Mouse (Mus musculus) adrenal gland (tissue): Measurements from ENCODE around the gene Prom2.

Experiments used
- intact Hi-C: fragments of 180-260 bp; cut with DNase I; formaldehyde crosslinking; loops from one replicate; pipeline ENCODE4 v1.15.1; 2025
- long read RNA-seq, 2 experiments: library from polyadenylated mRNA; unstranded; transcript quantifications; one replicate each; pipeline ENCODE4 v2.0.0; 2020; ENCODE audit warnings: borderline replicate concordance in 1 of 2; ENCODE audit not compliant: insufficient replicate concordance in 1 of 2

Prom2 gene
- long read RNA-seq, experiment 1: 0 reads
- long read RNA-seq, experiment 2: 0 reads

GRCm38 (mm10) chr2:127541185-127541584, at the start of gene Prom2:
Prom2 (minus strand) TSS chr2:127541467.
- intact Hi-C loops: no loop called here

DNA sequence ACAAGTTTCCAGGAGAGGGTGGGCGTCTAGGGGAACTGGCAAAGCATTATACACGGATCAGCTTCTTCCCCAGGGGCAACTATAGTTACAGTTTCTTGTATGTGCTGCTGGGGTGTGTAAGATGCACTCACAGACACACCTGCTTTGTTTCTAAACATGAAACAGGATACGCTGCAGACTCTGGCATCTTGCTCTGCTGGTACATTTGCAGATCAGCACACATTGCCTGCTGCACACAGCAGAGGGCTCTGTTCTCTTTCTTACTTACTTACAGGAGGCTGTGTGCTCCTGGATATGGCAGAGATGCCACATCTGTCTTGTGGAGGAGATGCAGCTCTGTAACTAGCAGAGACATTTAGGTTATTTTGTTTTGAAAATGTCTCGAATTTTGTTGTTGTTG, 49.6 kb upstream of the Prom2 start:
- intact Hi-C loops: no loop called here

DNA sequence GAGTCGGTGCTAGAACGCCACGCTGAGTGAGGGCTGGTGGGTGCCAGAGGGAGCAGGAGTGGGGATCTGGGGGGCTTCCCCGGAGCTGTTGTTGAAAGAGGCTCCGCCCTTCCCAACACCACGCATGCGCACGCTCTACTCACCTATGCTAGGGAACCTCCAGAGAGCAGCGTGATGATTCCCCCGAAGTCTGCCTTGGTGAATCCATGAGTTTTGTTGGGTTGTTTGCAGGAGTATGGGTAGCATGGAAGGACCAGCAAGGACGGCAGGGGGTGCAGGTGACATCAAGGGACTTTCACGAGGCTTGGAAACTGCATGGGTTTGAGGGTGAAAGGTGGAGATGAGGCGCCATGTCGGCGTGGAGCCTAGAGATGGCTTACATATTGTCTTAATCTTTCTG, 48.9 kb upstream of the Prom2 start:
- intact Hi-C loops: no loop called here

DNA sequence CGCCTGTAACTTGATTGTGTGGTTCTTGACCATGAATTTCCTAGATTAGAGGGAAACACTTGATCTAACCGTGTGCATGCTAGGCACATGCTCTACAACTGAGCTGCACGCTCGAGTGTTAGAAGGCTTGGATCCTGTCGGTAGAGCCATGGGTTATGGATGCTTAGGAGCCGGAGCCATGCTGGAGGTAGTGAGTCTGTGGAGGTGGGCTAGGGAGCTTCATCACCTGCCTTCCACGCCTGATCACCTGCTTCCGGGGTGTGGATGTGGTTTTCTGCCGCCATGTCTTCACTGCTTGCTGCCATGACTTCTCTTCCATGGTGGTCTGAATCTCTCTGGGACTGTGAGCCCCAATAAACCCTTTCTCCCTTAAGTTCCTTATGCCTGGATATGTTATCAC, 47.6 kb upstream of the Prom2 start:
- intact Hi-C loops: no loop called here

DNA sequence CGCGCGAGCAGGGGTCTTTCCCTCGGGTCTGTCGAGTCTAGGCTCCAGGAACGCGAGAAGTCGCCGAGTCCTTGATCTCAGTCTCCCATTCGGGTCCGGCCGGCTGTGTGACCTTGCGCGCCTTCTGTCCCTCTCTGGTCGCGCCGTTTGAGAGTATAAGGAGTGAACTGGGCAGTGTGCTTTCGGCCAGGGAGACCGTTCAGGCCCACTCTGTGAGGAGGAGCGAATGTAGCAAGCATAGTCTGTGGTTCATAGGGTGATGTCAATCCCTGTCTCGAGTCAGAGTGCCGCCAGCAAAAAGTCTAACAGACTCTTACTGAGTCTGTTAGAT, 46.2 kb upstream of the Prom2 start:
- intact Hi-C loops: no loop called here

DNA sequence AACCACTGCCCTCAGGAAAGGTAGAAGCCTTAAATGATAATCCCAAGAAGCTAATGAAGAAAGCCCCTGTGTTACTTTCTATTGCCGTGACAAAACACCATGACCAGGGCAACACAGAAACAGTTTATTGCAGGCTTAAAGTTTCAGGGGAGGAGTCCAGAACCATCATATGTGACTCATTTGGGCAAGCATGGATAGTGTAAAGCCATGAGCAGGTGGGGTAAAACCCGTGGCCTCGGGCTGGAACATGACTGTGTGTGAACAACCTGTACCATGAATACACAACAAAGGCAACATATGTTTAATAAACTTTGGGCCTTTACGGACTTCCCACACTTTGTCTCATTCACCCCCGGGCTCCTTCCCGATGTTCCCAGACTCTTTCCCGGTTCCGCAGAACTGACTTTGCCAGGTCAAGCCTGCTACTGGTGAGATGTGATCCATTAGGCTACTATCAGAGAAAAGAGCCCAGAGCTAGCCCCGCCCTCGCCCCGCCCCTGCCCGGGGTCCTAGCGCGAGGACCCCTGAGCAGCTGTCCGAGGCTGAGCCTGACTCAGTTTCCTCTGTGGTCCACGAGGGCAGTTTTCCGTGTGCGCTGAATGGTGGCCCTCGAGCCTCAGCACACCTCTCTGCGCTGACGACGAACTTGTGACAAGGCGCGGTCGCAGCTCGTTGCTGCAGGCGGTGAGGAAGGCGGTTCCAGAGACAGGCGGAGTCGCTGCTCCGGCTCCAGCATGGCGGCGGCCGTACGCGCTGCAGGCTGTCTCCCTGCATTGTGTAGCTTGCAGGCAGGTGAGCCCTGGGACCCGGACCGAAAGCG, 45.6 kb upstream of the Prom2 start, which contains the start of the genes Zfp661 and Mrps5:
TSS of gene Zfp661 (minus strand) at position 401 of the 820 bp plus-strand sequence.
TSS of gene Mrps5 (plus strand) at position 529 of the 820 bp plus-strand sequence.
- intact Hi-C loops: no loop called here

DNA sequence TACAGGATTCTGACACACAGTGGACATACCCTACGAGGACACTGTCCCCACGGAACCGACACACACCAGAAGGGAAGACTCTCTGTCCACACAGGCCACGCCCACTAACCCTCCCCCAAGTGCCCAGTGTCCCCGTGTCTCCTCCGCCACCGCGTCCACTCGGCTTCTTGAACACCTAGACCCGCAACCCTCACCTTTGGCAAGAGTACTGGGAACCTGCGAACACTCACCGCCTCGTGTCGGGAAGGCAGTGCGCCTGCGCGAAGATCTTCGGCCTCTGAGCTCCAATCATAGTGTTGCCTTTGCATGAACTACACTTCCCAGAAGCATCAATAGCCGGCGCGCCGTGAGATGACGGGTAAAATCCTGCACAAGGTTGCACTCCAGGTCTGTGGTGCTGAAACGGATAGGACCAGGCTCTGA, 43.2 kb upstream of the Prom2 start:
- intact Hi-C loops: no loop called here

- intact Hi-C loops: no loop called here
Observed at GRCm38 (mm10) chr2:127573322-127573721, 32.1 kb upstream of the Prom2 start.

DNA sequence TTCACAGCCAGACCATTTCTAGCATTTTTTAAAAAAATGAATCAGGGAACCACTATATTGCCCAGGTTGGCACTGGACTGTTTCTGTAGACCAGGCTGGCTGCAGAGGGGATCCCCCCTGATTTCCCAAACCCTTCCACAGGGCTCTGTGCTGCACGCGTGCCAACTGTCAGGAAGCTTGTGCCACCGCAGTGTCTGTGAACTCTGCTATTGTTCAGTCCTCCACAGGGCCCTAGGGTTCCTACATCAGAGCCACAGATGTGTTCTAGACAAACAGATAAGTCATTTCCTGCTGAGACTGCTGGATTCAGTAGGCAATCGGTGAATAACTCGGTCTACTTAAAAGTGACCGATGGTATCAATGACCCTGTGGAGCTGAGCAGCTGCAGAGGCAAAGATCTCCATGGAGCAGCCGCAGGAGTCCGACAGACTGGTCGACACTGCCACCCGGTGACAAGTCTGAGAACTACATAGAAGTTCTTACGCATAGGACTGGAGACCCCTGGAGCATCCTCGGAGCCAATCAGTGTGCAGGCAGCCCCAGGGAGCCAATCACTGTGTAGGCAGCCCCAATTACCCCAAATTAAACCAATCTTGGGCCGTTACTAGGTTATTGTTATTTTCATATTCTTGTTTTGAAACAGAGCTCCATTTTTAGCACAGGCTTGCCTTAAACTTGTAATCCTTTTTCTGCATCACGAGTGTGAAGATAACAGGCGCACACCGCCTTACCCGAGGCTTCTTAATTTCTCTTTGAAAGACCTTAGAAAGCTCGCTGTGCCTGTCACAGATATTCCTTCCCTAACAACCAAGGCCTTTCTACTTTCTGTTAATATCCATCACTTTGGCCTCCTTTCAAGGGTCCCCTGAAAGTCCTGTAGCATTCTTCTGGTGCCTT, 18.1 kb upstream of the Prom2 start:
- intact Hi-C loops: loop anchor here (1.0 to 10.0 kb wide), 3 partner anchors 52 to 195 kb away; partner anchors contain the start of gene Adra2b

GRCm38 (mm10) chr2:127551078-127551477, 9.8 kb upstream of the Prom2 start:
- intact Hi-C loops: loop anchor here (10.0 kb wide), 1 partner anchor 186 kb away; the partner anchor contains the start of gene Adra2b

DNA sequence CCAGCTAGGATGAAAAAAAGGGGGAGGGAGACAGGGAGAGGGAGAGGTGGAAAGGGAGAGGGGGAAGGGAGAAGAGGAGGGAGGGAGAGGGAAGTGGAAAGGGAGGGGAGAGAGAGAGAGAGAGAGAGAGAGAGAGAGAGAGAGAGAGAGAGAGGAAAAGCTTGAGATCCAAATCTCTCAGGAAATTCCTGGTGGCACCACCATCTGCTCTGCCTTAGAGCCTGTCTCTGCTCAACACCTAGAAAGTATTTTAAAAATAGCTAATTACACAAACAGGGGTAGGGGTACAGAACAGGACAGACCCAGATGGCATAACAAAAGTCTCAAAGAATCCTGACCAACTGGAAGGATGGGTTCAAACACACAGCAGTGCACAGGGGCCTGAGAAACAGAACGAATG, 9.2 kb upstream of the Prom2 start:
- intact Hi-C loops: loop anchor here (10.0 kb wide), 1 partner anchor 186 kb away; the partner anchor contains the start of gene Adra2b

DNA sequence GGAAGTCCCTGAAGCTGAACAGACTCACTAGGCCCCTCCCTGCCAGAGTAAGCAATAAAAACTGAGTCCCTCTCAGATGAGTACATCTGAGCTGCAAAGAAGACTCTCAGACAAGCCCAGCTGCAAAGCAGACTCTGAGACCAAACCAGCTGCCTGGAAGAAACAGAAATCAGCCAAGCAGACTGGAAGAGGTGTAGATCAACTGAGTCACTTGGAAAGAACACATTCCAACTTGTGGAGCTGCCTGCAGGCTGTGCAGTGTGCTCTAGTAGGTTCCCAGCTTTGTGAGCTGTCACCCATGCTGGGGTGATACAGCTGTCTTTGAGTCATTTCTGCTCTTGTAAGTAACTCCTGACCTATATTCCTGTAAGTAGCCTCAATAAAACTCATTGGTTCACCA, 8.4 kb upstream of the Prom2 start:
- intact Hi-C loops: loop anchor here (10.0 kb wide), 1 partner anchor 185 kb away; the partner anchor contains the start of gene Adra2b

DNA sequence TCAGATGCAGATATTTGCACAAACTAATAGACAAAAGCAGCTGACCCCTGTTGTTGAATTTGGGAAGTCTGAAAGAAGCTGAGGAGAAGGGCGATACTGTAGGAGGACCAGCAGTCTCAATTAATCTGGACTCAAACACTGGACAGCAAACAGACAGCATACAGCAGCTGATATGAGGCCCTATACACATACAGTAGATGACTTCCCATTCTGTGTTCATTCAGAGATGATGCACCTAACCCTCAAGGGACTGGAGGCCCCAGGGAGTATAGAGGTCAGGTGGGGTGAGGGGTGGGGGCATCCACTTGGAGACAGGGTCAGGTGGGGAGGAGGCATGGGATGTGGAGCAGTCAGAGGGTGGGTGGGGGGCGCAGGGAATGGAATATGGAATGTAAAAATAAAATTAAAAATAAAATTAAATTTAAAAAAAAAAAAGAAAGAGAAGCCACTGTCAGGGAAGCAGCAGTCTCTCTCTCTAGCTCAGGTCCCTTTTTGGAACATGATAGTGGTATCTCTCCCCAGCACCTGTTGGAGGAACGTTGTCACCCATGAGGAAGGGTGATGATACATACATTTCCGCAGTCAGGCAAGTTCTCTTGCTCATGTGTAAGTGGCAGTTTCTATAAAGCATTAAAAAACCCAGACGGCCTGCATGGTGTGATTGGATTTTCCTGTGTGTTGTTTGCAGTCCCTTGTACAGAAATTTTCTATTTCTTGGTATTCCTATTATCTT, 7.2 kb upstream of the Prom2 start:
- intact Hi-C loops: no loop called here

DNA sequence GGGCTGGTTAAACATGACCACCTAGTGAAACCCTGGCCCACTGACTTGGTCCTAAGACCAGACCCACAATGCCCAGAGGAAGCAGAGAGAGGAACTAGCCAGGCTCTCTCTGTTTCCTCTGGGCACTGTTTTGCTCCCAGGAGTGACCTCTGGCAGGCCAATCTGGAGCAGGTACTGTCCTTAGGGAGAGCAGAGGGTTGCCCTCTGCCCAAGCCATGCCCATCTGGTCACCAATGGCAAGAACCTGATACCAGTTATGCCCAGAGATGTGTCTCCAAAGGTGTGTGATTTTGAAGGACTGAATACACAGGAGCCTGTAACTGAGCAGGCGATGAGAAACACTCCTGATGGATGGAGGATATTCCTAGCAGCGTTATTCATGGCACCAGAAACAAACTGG, 430 bp upstream of the Prom2 start:
- intact Hi-C loops: no loop called here

- intact Hi-C loops: no loop called here
Observed at GRCm38 (mm10) chr2:127539494-127539893, 1.8 kb downstream of the Prom2 start.

GRCm38 (mm10) chr2:127537548-127537947, 3.7 kb downstream of the Prom2 start:
- intact Hi-C loops: no loop called here

GRCm38 (mm10) chr2:127535363-127535762, 5.9 kb downstream of the Prom2 start:
- intact Hi-C loops: no loop called here

DNA sequence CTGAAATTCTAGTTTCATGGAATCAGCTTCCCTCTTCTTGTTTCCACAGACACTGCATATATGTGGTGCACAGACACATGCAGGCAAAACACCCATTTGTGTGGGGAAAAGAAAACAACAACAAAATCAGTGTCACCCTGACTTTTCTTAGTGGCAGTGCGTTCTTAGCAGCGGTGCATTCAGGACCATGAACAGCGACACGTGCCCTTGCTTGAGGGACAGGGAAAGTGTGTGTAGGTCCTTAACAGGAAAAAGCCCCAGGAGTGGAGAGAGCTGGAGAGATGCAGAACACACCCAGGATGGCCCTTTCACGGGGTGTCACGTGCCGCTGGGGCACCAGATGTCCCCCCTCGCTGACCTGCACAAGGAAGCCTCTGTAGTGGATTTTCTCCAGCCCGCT, 8.9 kb downstream of the Prom2 start:
- intact Hi-C loops: no loop called here

GRCm38 (mm10) chr2:127531592-127531991, 9.7 kb downstream of the Prom2 start:
- intact Hi-C loops: no loop called here

- intact Hi-C loops: no loop called here
Observed at GRCm38 (mm10) chr2:127530418-127530817, 10.8 kb downstream of the Prom2 start.
